20 mouse cellular contexts compared by ENCODE assay signal in the genomic region with DNA sequence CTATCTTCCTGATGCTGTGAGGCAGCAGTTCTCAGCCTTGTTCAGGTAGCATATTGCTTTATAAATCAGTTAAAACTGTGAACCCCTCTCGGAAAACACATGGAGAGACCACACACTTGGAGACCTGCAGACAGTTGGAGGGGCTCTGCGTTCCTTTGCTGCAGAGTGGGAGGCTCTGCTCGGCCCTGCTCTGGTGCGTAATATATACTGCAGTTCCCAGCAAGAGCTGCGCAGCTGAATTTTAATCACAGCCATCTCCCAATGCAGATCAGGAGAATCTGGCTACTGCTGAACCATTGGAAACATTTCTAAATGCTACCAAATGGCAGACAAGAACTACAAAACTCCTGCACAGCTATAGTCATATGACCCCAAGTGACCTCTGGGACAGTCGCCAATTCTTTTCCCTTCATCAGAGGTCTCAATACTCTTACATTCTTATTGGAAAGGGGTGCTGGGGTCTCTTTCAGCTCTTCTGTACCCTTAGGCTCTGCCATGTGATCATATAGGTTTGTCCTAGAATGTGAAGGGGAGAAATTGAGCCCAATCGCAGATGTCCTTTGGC. TPM values are rescaled to one million over a fixed set of nuclear protein-coding genes. Genes with fewer than 3 reads are reported as not detected.
DNase-seq lines count a peak whose midpoint lies in the region; ATAC-seq lines count a peak whose summit lies in the region.
"Had no signal": no experiment of that assay in that cellular context is flagged by ENCODE, and none has a peak within 500 bp of the region (broad histone marks: within the 10 kb centered on the region; RNA-seq: fewer than 3 reads in every experiment).

No protein-coding gene starts in this region.

- no peak for ATAC-seq in cerebellum, adult (ENCODE audit: insufficient number of reproducible peaks, low FRiP score, low TSS enrichment)
- ATAC-seq in midbrain, embryonic 11.5 days (ENCODE audit: low FRiP score): no peak
- ATAC-seq: activated CD4-positive, CD25-positive, alpha-beta regulatory T cell, adult 4 months; CD4-positive, CD25-positive, alpha-beta regulatory T cell, adult 4 months; forebrain, embryonic 14.5 days; forebrain, embryonic 16.5 days; Patski had no signal

- no peak overlapping the region for H3K4me3 ChIP-seq in midbrain, embryonic 11.5 days (ENCODE audit: low read depth, low read length)
- H3K4me3 ChIP-seq in midbrain, embryonic 10.5 days: no peak overlapping the region
- H3K4me3 ChIP-seq: embryonic facial prominence, embryonic 10.5 days; embryonic facial prominence, embryonic 12.5 days had no signal

- H3K9me3 ChIP-seq in midbrain, embryonic 11.5 days (ENCODE audit: control insufficient read depth, low read length): no peaks in the 10 kb centered on the region
- H3K9me3 ChIP-seq in midbrain, embryonic 10.5 days (replicated peaks): no peaks in the 10 kb centered on the region
- H3K9me3 ChIP-seq: embryonic facial prominence, embryonic 10.5 days; embryonic facial prominence, embryonic 12.5 days; G1E had no signal

- no peaks in the 10 kb centered on the region for H3K27me3 ChIP-seq in midbrain, embryonic 11.5 days (ENCODE audit: control insufficient read depth, insufficient read depth, low read length)
- H3K27me3 ChIP-seq in midbrain, embryonic 10.5 days (ENCODE audit: low read depth, poor library complexity, severe bottlenecking): no peaks in the 10 kb centered on the region
- H3K27me3 ChIP-seq: CH12.LX; embryonic facial prominence, embryonic 12.5 days; Patski had no signal

- no peak overlapping the region for H3K4me2 ChIP-seq in midbrain, embryonic 11.5 days
- H3K4me2 ChIP-seq: embryonic facial prominence, embryonic 12.5 days had no signal

- H3K9ac ChIP-seq in midbrain, embryonic 11.5 days (ENCODE audit: low read length): no peak overlapping the region
- H3K9ac ChIP-seq: embryonic facial prominence, embryonic 12.5 days had no signal

- peak; percentile 33 for DNase-seq in cerebellum, adult 9-10 months
- DNase-seq in heart, adult 11 months: peak; percentile 79
- DNase-seq in heart, adult 9 months (ENCODE audit: low spot score in 2 of 2): no peak
- peak; percentile 48 for DNase-seq in layer of hippocampus, adult 9-11 months
- no peak for DNase-seq in layer of hippocampus, adult 8-10 months (ENCODE audit: low spot score in 2 of 2)
- DNase-seq in midbrain, embryonic 11.5 days (ENCODE audit: low spot score, missing footprints): peak; percentile 31
- no peak for DNase-seq in midbrain, embryonic 10.5 days (ENCODE audit: low spot score)
- DNase-seq: adrenal gland, adult 8-10 months; B cell, adult 2 months; cerebellum, adult 8-10 months had no signal

- H3K36me3 ChIP-seq in midbrain, embryonic 11.5 days (ENCODE audit: control insufficient read depth, insufficient read depth, low read length): no peaks in the 10 kb centered on the region
- H3K36me3 ChIP-seq in midbrain, embryonic 10.5 days: no peaks in the 10 kb centered on the region
- H3K36me3 ChIP-seq: embryonic facial prominence, embryonic 10.5 days; embryonic facial prominence, embryonic 12.5 days; G1E had no signal

- WGBS in midbrain, embryonic 11.5 days: 88% methylated on average over 7 of the region's 7 CpGs
- WGBS in midbrain, embryonic 10.5 days: 87% methylated on average over 7 of the region's 7 CpGs

- no peak overlapping the region for H3K27ac ChIP-seq in midbrain, embryonic 11.5 days (ENCODE audit: low read depth, low read length)
- no peak overlapping the region for H3K27ac ChIP-seq in midbrain, embryonic 10.5 days (replicated peaks)
- H3K27ac ChIP-seq: embryonic facial prominence, embryonic 10.5 days; embryonic facial prominence, embryonic 12.5 days had no signal

- H3K4me1 ChIP-seq in midbrain, embryonic 11.5 days (ENCODE audit: control insufficient read depth, insufficient read depth, low read length): peaks cover 15% of the 10 kb centered on the region
- peaks cover 32% of the 10 kb centered on the region for H3K4me1 ChIP-seq in midbrain, embryonic 10.5 days

RNA-seq across cellular contexts. Expression of gene Jam3, which starts 33.5 kb away (rescaled TPM):
- total RNA-seq in layer of hippocampus, adult 8-10 months (2022): 10 to 100 TPM; 37.2 to 45.0 (median 41.6) TPM
- 170 and 171 TPM in 2 replicates for polyA plus RNA-seq in midbrain, embryonic 11.5 days (2014; fragmentation: Nextera tagmentation; extraction: Ambion mirVana)
- 146 and 147 TPM in 2 replicates for polyA plus RNA-seq in midbrain, embryonic 10.5 days (2016; fragmentation: Nextera tagmentation; extraction: Ambion mirVana)
- total RNA-seq: G1E had no signal
- polyA plus RNA-seq: G1E had no signal

Comparison
In these comparisons a context has a peak if more than half of its experiments do, and no peak if none do; other contexts are left out.
1. DNase-seq: peak in cerebellum, adult 9-10 months (single experiment), heart, adult 11 months (single experiment), layer of hippocampus, adult 9-11 months (single experiment) and midbrain, embryonic 11.5 days (single experiment); none in heart, adult 9 months (0 of 2), layer of hippocampus, adult 8-10 months (0 of 2) and midbrain, embryonic 10.5 days (single experiment).